Mouse (Mus musculus): ENCODE data around the gene Elovl7. TPM values are rescaled to one million over a fixed set of nuclear protein-coding genes. Genes with fewer than 3 reads are reported as not detected.

Gene Elovl7
- polyA plus RNA-seq, 1 experiment, result 0.30 TPM

DNA sequence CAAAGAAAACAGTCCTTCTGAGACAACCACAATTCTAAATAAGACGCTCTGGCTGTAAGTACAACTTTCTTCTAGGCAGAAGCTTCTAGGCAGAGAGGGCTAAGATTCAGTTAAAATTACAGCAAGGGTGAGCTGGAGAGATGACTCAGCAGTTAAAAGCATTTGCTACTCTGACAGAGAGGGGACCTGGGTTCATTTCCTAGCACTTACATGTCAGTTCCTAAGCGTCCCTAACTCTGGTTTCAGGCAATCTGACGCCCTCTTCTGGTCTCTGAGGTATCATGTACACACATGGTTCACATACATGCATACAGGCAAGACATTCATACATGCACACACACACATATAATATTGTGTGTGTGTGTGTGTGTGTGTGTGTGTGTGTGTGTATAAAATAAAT, 28.7 kb upstream of the Elovl7 start:
- TF ChIP-seq POLR2A (IDR thresholded peaks at IDR 0.05; ENCODE audit: control insufficient read depth, low read depth, low read length) (no peak), CTCF (IDR thresholded peaks at IDR 0.05; ENCODE audit: control insufficient read depth, insufficient read depth, insufficient replicate concordance, low read depth, low read length) (no peak)
- Histone ChIP-seq H3K27ac (ENCODE audit: control insufficient read depth, insufficient read depth, low read depth, low read length) (no peak overlapping the region), H3K27me3 (ENCODE audit: control insufficient read depth, insufficient read depth, low read length) (no peaks in the 10 kb centered on the region), H3K4me1 (ENCODE audit: control insufficient read depth, insufficient read depth, low read length) (no peaks in the 10 kb centered on the region), H3K36me3 (ENCODE audit: control insufficient read depth, insufficient read depth, low read length) (no peaks in the 10 kb centered on the region; the same call in 1 of the 2 replicates), H3K4me3 (ENCODE audit: control insufficient read depth, low read depth, low read length) (no peak overlapping the region)

GRCm38 (mm10) chr13:108187994-108188393, 26.2 kb upstream of the Elovl7 start:
- no peaks in the 10 kb centered on the region; the same call in 1 of the 2 replicates for H3K36me3 ChIP-seq (ENCODE audit: control insufficient read depth, insufficient read depth, low read length)
- H3K27ac ChIP-seq (ENCODE audit: control insufficient read depth, insufficient read depth, low read depth, low read length), result no peak overlapping the region
- no peaks in the 10 kb centered on the region for H3K27me3 ChIP-seq (ENCODE audit: control insufficient read depth, insufficient read depth, low read length)
- no peak overlapping the region for H3K4me3 ChIP-seq (ENCODE audit: control insufficient read depth, low read depth, low read length)
- TF ChIP-seq CTCF (IDR thresholded peaks at IDR 0.05; ENCODE audit: control insufficient read depth, insufficient read depth, insufficient replicate concordance, low read depth, low read length) (no peak), POLR2A (IDR thresholded peaks at IDR 0.05; ENCODE audit: control insufficient read depth, low read depth, low read length) (no peak)
- H3K4me1 ChIP-seq (ENCODE audit: control insufficient read depth, insufficient read depth, low read length), result no peaks in the 10 kb centered on the region

DNA sequence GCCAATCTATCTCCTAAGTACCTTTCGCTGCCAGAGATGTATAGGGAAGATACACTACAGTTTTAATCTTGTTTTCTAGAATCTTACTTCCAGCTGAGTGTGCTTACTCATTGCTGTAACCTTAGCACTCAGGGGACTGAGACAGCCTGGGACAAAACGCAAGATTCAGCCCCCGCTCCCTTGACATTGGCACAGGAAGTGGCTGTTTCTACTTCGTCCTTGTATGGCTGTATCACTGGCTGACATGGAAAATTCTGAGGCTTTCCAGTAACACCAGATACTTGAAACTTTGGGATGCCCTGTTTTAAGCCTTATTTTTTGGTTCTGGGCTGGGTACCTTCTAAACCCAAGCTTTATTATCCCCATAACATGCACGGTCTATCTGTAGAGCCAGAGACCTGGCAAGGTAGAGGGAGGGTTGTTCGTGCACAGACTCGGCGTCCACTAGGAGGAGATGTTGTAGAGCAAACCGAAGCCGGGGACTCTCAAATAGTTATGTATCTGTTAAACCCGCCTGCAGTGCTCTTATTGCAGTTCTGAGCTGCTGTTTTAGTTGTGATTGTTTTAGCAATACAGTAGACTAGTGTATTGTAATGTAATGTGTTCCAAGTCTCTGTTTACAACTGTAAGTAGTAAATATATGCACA, 23.0 kb upstream of the Elovl7 start:
- Histone ChIP-seq H3K36me3 (ENCODE audit: control insufficient read depth, insufficient read depth, low read length) (no peaks in the 10 kb centered on the region; the same call in none of the 2 replicates), H3K4me1 (ENCODE audit: control insufficient read depth, insufficient read depth, low read length) (no peaks in the 10 kb centered on the region), H3K27me3 (ENCODE audit: control insufficient read depth, insufficient read depth, low read length) (no peaks in the 10 kb centered on the region), H3K27ac (ENCODE audit: control insufficient read depth, insufficient read depth, low read depth, low read length) (no peak overlapping the region), H3K4me3 (ENCODE audit: control insufficient read depth, low read depth, low read length) (no peak overlapping the region)
- TF ChIP-seq POLR2A (IDR thresholded peaks at IDR 0.05; ENCODE audit: control insufficient read depth, low read depth, low read length), result no peak
- peak; percentile 30; the same call in 1 of the 2 replicates for TF ChIP-seq CTCF (IDR thresholded peaks at IDR 0.05; ENCODE audit: control insufficient read depth, insufficient read depth, insufficient replicate concordance, low read depth, low read length)

DNA sequence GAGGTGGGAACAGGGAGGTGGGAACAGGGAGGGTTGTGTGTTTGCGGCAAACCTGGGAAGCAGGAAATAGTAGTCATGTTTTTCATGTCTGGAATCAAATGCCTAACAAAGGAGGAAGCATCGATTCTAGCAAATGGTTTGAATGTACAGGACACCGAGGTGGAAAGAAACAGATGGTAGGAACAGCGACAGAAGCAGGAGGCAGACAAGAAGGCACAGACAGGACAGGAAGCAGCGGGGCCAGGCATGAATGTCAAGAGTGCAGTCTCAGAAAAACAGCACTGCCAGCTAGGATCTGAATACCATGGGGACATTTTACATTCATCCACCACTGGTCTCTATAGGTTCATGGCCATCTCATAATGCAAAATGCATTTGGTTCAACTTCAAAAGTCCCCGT, 18.7 kb upstream of the Elovl7 start:
- H3K27me3 ChIP-seq (ENCODE audit: control insufficient read depth, insufficient read depth, low read length), result no peaks in the 10 kb centered on the region
- H3K36me3 ChIP-seq (ENCODE audit: control insufficient read depth, insufficient read depth, low read length), result no peaks in the 10 kb centered on the region; the same call in 1 of the 2 replicates
- no peak overlapping the region for H3K27ac ChIP-seq (ENCODE audit: control insufficient read depth, insufficient read depth, low read depth, low read length)
- TF ChIP-seq CTCF (IDR thresholded peaks at IDR 0.05; ENCODE audit: control insufficient read depth, insufficient read depth, insufficient replicate concordance, low read depth, low read length), result no peak
- TF ChIP-seq POLR2A (IDR thresholded peaks at IDR 0.05; ENCODE audit: control insufficient read depth, low read depth, low read length), result no peak
- no peak overlapping the region for H3K4me3 ChIP-seq (ENCODE audit: control insufficient read depth, low read depth, low read length)
- no peaks in the 10 kb centered on the region for H3K4me1 ChIP-seq (ENCODE audit: control insufficient read depth, insufficient read depth, low read length)

GRCm38 (mm10) chr13:108204857-108205256, 9.3 kb upstream of the Elovl7 start:
- H3K4me1 ChIP-seq (ENCODE audit: control insufficient read depth, insufficient read depth, low read length), result no peaks in the 10 kb centered on the region
- TF ChIP-seq POLR2A (IDR thresholded peaks at IDR 0.05; ENCODE audit: control insufficient read depth, low read depth, low read length), result no peak
- no peak for TF ChIP-seq CTCF (IDR thresholded peaks at IDR 0.05; ENCODE audit: control insufficient read depth, insufficient read depth, insufficient replicate concordance, low read depth, low read length)

DNA sequence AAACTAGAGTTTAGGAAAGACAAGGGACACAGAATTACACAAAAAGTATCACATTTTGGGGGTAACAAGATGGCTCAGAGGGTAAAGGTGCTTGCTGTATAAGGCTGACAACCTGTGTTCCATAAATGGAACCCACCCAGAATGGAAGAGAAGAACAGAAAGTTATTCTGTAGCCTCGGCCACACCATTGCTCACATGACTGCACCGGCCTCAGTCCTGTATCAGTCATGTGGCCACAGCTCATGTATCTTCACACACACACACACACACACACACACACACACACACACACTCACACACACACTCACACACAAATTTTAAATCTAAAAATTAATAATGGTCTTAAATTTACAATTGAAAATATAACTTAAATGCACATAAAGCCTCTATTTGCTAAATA, 6.8 kb upstream of the Elovl7 start:
- Histone ChIP-seq H3K27ac (ENCODE audit: control insufficient read depth, insufficient read depth, low read depth, low read length) (no peak overlapping the region), H3K27me3 (ENCODE audit: control insufficient read depth, insufficient read depth, low read length) (no peaks in the 10 kb centered on the region), H3K4me1 (ENCODE audit: control insufficient read depth, insufficient read depth, low read length) (no peaks in the 10 kb centered on the region)

More at GRCm38 (mm10) chr13:108204857-108205256, 9.3 kb upstream of the Elovl7 start:
- no peaks in the 10 kb centered on the region for H3K36me3 ChIP-seq (ENCODE audit: control insufficient read depth, insufficient read depth, low read length)
- no peaks in the 10 kb centered on the region for H3K27me3 ChIP-seq (ENCODE audit: control insufficient read depth, insufficient read depth, low read length)
- no peak overlapping the region for H3K27ac ChIP-seq (ENCODE audit: control insufficient read depth, insufficient read depth, low read depth, low read length)
- no peak overlapping the region for H3K4me3 ChIP-seq (ENCODE audit: control insufficient read depth, low read depth, low read length)

GRCm38 (mm10) chr13:108208090-108208489, 6.1 kb upstream of the Elovl7 start:
- no peaks in the 10 kb centered on the region for H3K36me3 ChIP-seq (ENCODE audit: control insufficient read depth, insufficient read depth, low read length)
- no peaks in the 10 kb centered on the region for H3K4me1 ChIP-seq (ENCODE audit: control insufficient read depth, insufficient read depth, low read length)
- H3K27me3 ChIP-seq (ENCODE audit: control insufficient read depth, insufficient read depth, low read length), result no peaks in the 10 kb centered on the region
- no peak overlapping the region for H3K4me3 ChIP-seq (ENCODE audit: control insufficient read depth, low read depth, low read length)
- H3K27ac ChIP-seq (ENCODE audit: control insufficient read depth, insufficient read depth, low read depth, low read length), result no peak overlapping the region
- TF ChIP-seq POLR2A (IDR thresholded peaks at IDR 0.05; ENCODE audit: control insufficient read depth, low read depth, low read length) (no peak), CTCF (IDR thresholded peaks at IDR 0.05; ENCODE audit: control insufficient read depth, insufficient read depth, insufficient replicate concordance, low read depth, low read length) (no peak)

More for the DNA sequence above, 6.8 kb upstream of the Elovl7 start:
- Histone ChIP-seq H3K4me3 (ENCODE audit: control insufficient read depth, low read depth, low read length) (no peak overlapping the region), H3K36me3 (ENCODE audit: control insufficient read depth, insufficient read depth, low read length) (no peaks in the 10 kb centered on the region)
- TF ChIP-seq CTCF (IDR thresholded peaks at IDR 0.05; ENCODE audit: control insufficient read depth, insufficient read depth, insufficient replicate concordance, low read depth, low read length) (no peak), POLR2A (IDR thresholded peaks at IDR 0.05; ENCODE audit: control insufficient read depth, low read depth, low read length) (no peak)

Measured in testis, adult 2 months (tissue).